In the genomic region with DNA sequence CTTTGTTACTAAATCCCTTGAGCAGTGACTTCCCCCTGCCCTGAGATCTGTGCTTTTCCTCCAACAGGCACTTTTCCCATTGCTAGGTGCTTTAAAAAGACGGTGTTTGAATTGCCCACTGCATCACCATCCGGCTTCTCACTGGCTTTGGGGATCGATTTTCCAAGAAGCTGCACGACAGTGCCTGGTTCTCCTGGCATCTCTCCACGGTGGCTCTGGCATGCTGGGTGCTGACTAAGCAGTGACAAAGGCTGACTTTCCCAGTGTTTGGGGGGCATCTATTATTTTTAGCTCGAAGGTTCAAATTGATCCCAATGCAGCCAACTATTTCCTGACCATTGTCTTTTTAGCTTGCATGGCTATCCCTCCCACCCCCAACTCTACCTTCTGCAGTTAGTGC, we compare ENCODE assay signal across 19 mouse cellular contexts. TPM values are rescaled to one million over a fixed set of nuclear protein-coding genes. Genes with fewer than 3 reads are reported as not detected.
DNase-seq lines count a peak whose midpoint lies in the region; ATAC-seq and TF ChIP-seq lines count a peak whose summit lies in the region.
"Had no signal": no experiment of that assay in that cellular context is flagged by ENCODE, and none has a peak within 500 bp of the region (broad histone marks: within the 10 kb centered on the region; RNA-seq: fewer than 3 reads in every experiment).

No protein-coding gene starts in this region.

- no peak for ATAC-seq in midbrain, postnatal 0 days (ENCODE audit: low FRiP score)

- no peak overlapping the region for H3K4me2 ChIP-seq in midbrain, postnatal 0 days (ENCODE audit: low read depth, low read length, poor library complexity, severe bottlenecking)
- H3K4me2 ChIP-seq: hindbrain, embryonic 13.5 days had no signal

- TF ChIP-seq CTCF in gastrocnemius, adult 2 months (IDR thresholded peaks at IDR 0.05): no peak
- TF ChIP-seq CTCF in midbrain, postnatal 0 days (IDR thresholded peaks at IDR 0.05): no peak

- no peaks in the 10 kb centered on the region for H3K27me3 ChIP-seq in midbrain, embryonic 10.5 days (ENCODE audit: low read depth, poor library complexity, severe bottlenecking)
- H3K27me3 ChIP-seq in midbrain, postnatal 0 days (ENCODE audit: insufficient read depth, low read length): no peaks in the 10 kb centered on the region
- H3K27me3 ChIP-seq: CH12.LX; hindbrain, embryonic 13.5 days had no signal

- no peaks in the 10 kb centered on the region for H3K36me3 ChIP-seq in midbrain, embryonic 10.5 days
- no peaks in the 10 kb centered on the region for H3K36me3 ChIP-seq in midbrain, postnatal 0 days (ENCODE audit: insufficient read depth, low read length)
- H3K36me3 ChIP-seq: limb, embryonic 10.5 days had no signal

- DNase-seq in adrenal gland, postnatal 10 days: peak; percentile 21
- no peak for DNase-seq in adrenal gland, postnatal 4 days (ENCODE audit: low spot score in 2 of 2)
- peak; percentile 39 for DNase-seq in gastrocnemius, adult 2 months
- DNase-seq in gastrocnemius, postnatal 36 days: no peak
- no peak for DNase-seq in midbrain, embryonic 10.5 days (ENCODE audit: low spot score)
- no peak for DNase-seq in midbrain, postnatal 0 days (ENCODE audit: low spot score)
- peak; percentile 76 to 84 for DNase-seq in cerebellum, postnatal 25 days
- no peak for DNase-seq in lung, postnatal 36 days
- DNase-seq: heart, adult 2 months; kidney, adult 11 months; lung, postnatal 14 days; retina, postnatal 1 day; thymus, postnatal 4 days had no signal

- no peak overlapping the region for H3K27ac ChIP-seq in gastrocnemius, adult 2 months
- peak overlapping the region; percentile 56 for H3K27ac ChIP-seq in midbrain, embryonic 10.5 days (replicated peaks)
- H3K27ac ChIP-seq in midbrain, postnatal 0 days (ENCODE audit: low read depth, low read length): no peak overlapping the region
- H3K27ac ChIP-seq: heart, adult 2 months; hindbrain, embryonic 13.5 days; limb, embryonic 10.5 days; liver, embryonic 14.5 days had no signal

- H3K4me1 ChIP-seq in midbrain, embryonic 10.5 days: peaks cover 26% of the 10 kb centered on the region
- H3K4me1 ChIP-seq in midbrain, postnatal 0 days (ENCODE audit: insufficient read depth, low read length): no peaks in the 10 kb centered on the region
- H3K4me1 ChIP-seq: limb, embryonic 10.5 days had no signal

- H3K4me3 ChIP-seq in gastrocnemius, adult 2 months: no peak overlapping the region
- no peak overlapping the region for H3K4me3 ChIP-seq in midbrain, embryonic 10.5 days
- no peak overlapping the region for H3K4me3 ChIP-seq in midbrain, postnatal 0 days (ENCODE audit: low read depth, low read length)
- H3K4me3 ChIP-seq: heart, adult 2 months; hindbrain, embryonic 13.5 days; limb, embryonic 10.5 days; myocyte had no signal

- no peaks in the 10 kb centered on the region for H3K9me3 ChIP-seq in midbrain, embryonic 10.5 days (replicated peaks)
- no peaks in the 10 kb centered on the region for H3K9me3 ChIP-seq in midbrain, postnatal 0 days (ENCODE audit: low read length)
- H3K9me3 ChIP-seq: hindbrain, embryonic 13.5 days; limb, embryonic 10.5 days had no signal

- no peak overlapping the region for H3K9ac ChIP-seq in midbrain, postnatal 0 days (replicated peaks; ENCODE audit: low read length, poor library complexity, severe bottlenecking)
- H3K9ac ChIP-seq: hindbrain, embryonic 13.5 days; liver, embryonic 14.5 days had no signal

- 77% methylated on average over 6 of the region's 6 CpGs for WGBS in midbrain, embryonic 10.5 days
- WGBS in midbrain, postnatal 0 days: 44% methylated on average over 6 of the region's 6 CpGs

- intact Hi-C loops in gastrocnemius, adult 2 months (cut with DNase I): no loop called here
- intact Hi-C loops in gastrocnemius, postnatal 36 days (cut with DNase I): no loop called here

RNA-seq across cellular contexts. Expression of gene Frrs1l, which starts 58.4 kb away (rescaled TPM):
- under 1 TPM; 0.27 to 0.61 TPM for total RNA-seq in adrenal gland, postnatal 10 days (2021)
- total RNA-seq in adrenal gland, postnatal 4 days (2021): under 1 TPM; 0.84 to 0.99 TPM
- total RNA-seq in gastrocnemius, adult 2 months (2021): under 1 TPM in 1 of 2 experiments, not detected in 1; 0.03 TPM
- not detected for total RNA-seq in gastrocnemius, postnatal 36 days (2021)
- 2.0 and 3.3 TPM in 2 replicates for polyA plus RNA-seq in midbrain, embryonic 10.5 days (2016; fragmentation: Nextera tagmentation; extraction: Ambion mirVana)
- total RNA-seq in midbrain, postnatal 0 days (2014; rRNA removed): 36.8 and 37.9 TPM in 2 replicates
- polyA plus RNA-seq in midbrain, postnatal 0 days (2015; fragmentation: Nextera tagmentation; extraction: Ambion mirVana): 17.9 and 21.2 TPM in 2 replicates
- total RNA-seq: CH12.LX; neutrophil, adult 5-6 weeks had no signal
- polyA plus RNA-seq: myocyte had no signal

Comparison
In these comparisons a context has a peak if more than half of its experiments do, and no peak if none do; other contexts are left out.
1. DNase-seq: peak in adrenal gland, postnatal 10 days (single experiment), gastrocnemius, adult 2 months (single experiment) and cerebellum, postnatal 25 days (2 of 2); none in adrenal gland, postnatal 4 days (0 of 2), gastrocnemius, postnatal 36 days (0 of 2), midbrain, embryonic 10.5 days (single experiment), midbrain, postnatal 0 days (single experiment) and lung, postnatal 36 days (single experiment).
2. RNA of gene Frrs1l, which starts 58.4 kb away (total RNA-seq): 36.8 to 37.9 TPM in midbrain, postnatal 0 days; 0.84 to 0.99 TPM in adrenal gland, postnatal 4 days, 0.27 to 0.61 TPM in adrenal gland, postnatal 10 days, not detected in gastrocnemius, postnatal 36 days and 0.03 TPM in gastrocnemius, adult 2 months; every median in the first group is over 10 times any median in the second.